Mouse (Mus musculus) layer of hippocampus, adult 2 months (tissue): ENCODE results near the gene Gli1. TPM values are rescaled to one million over a fixed set of nuclear protein-coding genes. Genes with fewer than 3 reads are reported as not detected.
A peak's percentile ranks its signal among the peaks of the same experiment; 100 is the strongest.

Experiments used
- DNase-seq, 2 experiments: peaks; one replicate each; pipeline ENCODE4 v3.0.0; 2022; ENCODE audit warnings: low spot score in 2 of 2
- H3K27ac ChIP-seq: fragments of 200-600 bp; 2 replicates; pipeline ENCODE4 v1.8.1; 2022
- H3K4me3 ChIP-seq: fragments of 200-600 bp; 2 replicates; pipeline ENCODE4 v1.8.1; 2022; ENCODE audit warnings: mild to moderate bottlenecking
- CTCF ChIP-seq: fragments of 200-600 bp; conservative IDR thresholded peaks from 2 replicates; pipeline ENCODE4 v1.8.1; 2022; ENCODE audit warnings: antibody characterized with exemption, mild to moderate bottlenecking, moderate library complexity
- total RNA-seq, 2 experiments: library from RNA; stranded (reverse); gene quantifications; 2 replicates each; pipeline ENCODE4 v1.2.3; 2021

The Gli1 gene
- total RNA-seq, 2 experiments from 2014 or later: 2.5 to 3.1 TPM

DNA sequence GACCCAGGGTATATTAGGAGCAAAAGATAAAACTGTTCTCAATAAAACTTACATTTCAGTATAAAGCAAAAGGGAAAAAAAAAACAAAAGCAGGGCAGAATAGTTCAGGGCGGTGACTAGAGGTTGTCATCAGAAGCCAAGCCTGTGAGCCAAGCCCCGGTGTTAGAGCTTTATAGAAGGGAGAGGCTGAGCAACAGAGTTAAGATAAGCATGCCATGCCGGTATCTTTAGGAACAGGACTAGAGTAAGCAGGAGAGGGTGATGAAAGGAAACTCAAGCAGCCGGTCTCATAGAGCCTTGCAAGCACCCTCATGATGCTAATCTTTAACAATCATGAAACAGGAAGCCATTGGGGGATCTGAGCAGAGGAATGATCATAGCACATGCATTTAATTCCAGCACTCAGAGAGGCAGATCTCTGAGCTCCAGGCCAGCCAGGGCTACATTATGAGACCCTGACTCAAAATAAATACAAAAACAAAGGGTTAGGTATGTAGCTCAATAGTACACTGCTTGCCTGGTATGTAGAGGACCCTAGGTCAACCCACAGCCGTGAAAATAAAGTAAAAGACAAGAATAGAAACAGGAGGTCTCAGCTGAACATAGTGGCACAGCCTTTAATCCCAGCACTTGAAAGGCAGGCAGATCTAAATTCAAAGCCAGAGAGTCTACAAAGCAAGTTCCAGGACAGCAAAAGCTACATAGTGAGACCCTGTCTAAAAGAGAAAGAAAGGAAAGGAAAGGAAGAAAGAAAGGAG is 49.7 kb downstream of the Gli1 start:
- H3K27ac ChIP-seq: peak overlapping the region; percentile 97
- no peak for TF ChIP-seq CTCF
- H3K4me3 ChIP-seq: peak overlapping the region; percentile 87
- DNase-seq: no peak

DNA sequence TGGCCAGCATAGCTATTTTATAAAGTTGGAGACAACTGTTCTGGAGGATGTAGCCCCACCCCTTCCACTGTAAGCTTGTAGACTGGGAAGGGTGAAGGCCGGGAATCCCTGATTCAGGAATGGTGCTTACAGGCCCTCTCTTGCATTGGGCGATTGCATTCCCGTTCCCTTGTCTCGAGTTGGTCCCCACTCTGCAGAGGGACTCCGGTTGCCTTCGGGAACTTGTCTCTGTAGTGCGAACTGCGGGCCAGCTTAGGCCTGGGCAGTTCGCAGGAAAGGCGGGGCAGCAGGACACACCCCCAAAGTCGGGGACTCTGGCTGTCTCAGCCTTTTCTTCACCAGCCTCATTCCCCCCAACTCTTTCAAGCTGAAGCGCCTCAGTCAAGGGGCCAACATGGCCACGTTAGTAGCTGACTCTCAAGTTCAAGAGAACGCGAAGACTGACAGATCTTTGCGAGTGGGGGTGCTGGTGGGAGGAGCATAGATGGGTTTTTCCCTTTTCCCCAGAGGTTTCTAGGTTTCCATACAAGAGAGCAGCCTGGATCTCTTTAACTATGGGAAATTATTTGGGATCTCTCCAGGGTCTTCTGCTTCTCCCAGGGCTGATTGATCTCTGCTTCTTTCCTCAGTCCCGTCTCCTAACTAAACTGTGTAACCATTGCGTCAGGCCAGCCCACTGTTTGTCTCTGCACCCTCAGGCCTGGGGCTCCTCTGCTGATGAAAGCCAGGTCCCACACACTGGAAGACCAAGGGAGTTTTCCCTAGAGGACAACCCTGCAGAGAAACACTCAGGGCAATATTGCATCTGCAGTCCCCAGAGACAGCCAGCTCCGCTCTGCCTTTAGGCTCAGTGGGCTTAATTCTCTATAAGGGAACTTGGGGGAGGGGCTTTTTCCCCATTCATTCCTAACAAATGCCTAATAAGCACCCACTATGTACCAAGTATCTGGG is 50.6 kb downstream of the Gli1 start:
- no peak for TF ChIP-seq CTCF
- no peak for DNase-seq
- H3K4me3 ChIP-seq: peak overlapping the region; percentile 87
- H3K27ac ChIP-seq: peak overlapping the region; percentile 97

DNA sequence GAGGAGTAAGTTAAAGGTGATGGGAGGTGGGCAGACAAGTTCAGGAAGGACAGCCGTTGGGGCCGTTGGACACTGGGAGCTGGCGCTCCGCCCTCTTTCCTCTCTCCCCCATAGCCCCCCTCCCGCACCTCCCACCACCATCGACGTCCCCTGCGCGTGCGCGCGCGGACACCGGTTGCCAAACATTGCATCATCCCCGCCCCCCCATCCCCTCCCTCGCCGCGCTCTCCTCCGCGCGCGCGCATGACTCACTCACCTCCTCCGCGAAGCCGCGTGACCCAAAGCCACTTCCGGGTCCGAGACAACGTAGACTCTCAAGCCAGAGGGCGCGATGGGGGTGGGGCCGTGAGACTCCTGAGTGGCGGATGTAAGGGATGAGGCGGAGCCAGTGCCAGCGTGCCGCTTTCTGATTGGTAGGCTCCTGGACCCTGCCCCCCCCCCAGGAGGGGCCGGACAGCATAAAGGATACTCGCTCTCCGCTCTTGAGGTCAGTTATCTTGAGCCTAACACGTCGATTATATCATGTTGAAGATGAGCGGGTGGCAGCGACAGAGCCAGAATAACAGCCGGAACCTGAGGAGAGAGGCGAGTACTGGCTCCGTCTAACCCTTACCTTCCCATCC is 51.4 kb downstream of the Gli1 start:
- Histone ChIP-seq H3K4me3 (peak overlapping the region; percentile 87), H3K27ac (peak overlapping the region; percentile 97)
- DNase-seq: peak; percentile 98 to 99
- no peak for TF ChIP-seq CTCF

GRCm38 (mm10) chr10:127289573-127290191 is 52.1 kb downstream of the Gli1 start:
- H3K4me3 ChIP-seq: peak overlapping the region; percentile 87
- TF ChIP-seq CTCF: no peak
- no peak for DNase-seq
- H3K27ac ChIP-seq: peak overlapping the region; percentile 97

- Histone ChIP-seq H3K27ac (peak within 1 kb of the TSS; percentile 97), H3K4me3 (peak within 1 kb of the TSS; percentile 87)
- DNase-seq: peak; percentile 73 to 83
- no peak for TF ChIP-seq CTCF
These were observed 52.8 kb downstream of the Gli1 start, which contains the start of gene Mbd6 for GRCm38 (mm10) chr10:127288800-127289572. Gene Mbd6 (minus strand): TSS chr10:127289018.

DNA sequence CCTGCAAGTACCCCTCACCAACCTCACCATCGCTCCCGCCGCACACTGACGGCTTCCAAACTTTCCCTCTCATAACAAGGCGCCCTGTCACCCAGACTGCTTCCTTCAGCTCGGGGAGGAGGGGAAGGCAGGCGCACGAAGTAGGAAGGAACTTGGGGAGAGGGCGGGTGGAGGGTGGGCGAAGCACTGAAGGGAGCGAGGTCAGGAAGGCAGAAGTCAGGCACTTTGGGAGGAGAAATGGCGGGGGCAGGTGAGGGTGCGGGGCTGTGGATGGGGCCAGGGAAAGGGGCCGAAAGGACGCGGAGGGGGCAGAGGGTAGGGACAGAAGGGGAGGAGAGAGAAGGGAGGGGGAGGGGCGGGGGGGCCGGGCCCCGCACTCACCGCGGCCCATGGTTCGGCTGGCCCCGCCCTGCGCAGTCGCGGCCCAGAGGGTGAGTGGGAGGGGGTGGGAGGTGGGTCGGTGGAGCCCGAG is 53.4 kb downstream of the Gli1 start:
- peak in 1 of 2 experiments; percentile 37 for DNase-seq
- Histone ChIP-seq H3K4me3 (peak overlapping the region; percentile 87), H3K27ac (peak overlapping the region; percentile 97)
- TF ChIP-seq CTCF: no peak

GRCm38 (mm10) chr10:127287936-127288293 is 53.9 kb downstream of the Gli1 start:
- peak overlapping the region; percentile 97 for H3K27ac ChIP-seq
- DNase-seq: no peak
- H3K4me3 ChIP-seq: peak overlapping the region; percentile 87
- no peak for TF ChIP-seq CTCF

DNA sequence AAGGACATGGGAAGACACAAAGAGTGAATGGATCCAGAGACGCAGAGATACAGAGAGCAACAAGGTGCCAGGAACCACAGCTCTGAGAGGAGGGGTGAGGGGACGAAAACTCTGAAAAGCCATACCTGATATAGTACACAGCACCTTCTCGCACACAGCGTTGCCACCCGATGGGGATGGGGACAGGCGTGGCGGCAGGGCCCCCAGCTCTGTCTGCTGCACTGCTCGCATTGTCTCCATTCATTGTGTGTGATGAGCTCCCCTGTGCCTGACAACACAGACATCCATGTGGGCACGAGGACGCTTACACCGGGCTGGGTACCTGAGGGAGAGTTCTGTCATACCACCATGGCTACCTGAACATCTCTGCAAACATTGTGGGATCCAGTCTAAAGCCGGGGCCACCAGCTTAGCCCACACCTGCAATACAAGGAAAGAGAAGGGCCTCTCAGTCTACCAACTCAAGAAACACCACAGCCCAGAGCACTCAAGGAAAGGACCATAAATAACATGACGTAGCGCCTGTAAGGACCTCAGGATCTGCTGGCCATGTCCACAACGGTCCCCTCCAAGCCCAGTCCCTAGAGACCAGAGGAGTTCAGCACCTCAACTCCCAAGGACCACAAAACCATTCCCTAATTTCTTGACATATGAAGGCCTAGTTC is 54.4 kb downstream of the Gli1 start:
- peak overlapping the region; percentile 97 for H3K27ac ChIP-seq
- peak overlapping the region; percentile 87 for H3K4me3 ChIP-seq
- no peak for TF ChIP-seq CTCF
- no peak for DNase-seq

DNA sequence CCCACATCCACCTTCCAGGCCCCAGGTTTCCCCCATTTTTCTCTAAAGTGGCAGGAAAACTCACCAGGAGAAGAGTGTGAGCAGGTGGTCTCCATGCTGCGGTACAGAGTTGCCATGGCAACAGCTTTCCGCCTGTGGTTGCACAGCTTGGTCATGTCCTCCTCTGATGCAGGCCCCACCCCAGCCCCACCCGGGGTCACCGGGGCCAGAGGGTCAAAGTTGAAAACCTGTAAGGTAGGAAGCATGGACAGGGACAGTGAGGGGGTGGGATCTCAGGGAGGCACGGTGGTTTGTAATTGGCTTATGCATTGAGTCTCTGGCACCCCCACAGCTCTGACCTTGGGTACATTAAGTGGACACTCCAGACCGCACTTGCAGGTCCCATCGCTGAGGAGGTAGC is 55.0 kb downstream of the Gli1 start:
- H3K4me3 ChIP-seq: peak overlapping the region; percentile 87; the same call in 1 of the 2 replicates
- DNase-seq: no peak
- H3K27ac ChIP-seq: peak overlapping the region; percentile 97; the same call in 1 of the 2 replicates
- no peak for TF ChIP-seq CTCF

GRCm38 (mm10) chr10:127286194-127286593 is 55.6 kb downstream of the Gli1 start:
- DNase-seq: no peak
- no peak for TF ChIP-seq CTCF
- H3K27ac ChIP-seq: peak overlapping the region; percentile 97; the same call in 1 of the 2 replicates
- H3K4me3 ChIP-seq: no peak overlapping the region

DNA sequence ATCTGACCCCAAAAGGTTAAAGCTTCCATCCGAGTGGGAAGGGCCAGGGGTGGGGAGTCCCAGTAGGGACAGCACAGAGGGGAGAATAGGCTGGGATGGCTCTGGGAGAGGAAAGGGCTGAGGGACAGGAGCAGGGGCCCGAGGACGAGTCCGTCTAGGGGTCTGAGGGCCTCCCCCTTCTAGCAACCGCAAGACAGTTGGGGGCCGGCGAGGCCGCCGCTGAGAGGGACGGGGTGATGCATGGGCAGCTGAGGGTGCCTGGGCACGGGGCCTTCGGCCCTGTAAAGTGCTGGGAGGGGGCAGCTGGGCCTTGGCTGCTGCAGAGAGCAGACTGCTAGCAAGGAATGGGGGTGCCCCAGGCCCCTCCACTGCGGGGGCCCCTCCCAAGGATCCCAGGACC is 56.1 kb downstream of the Gli1 start:
- Histone ChIP-seq H3K4me3 (no peak overlapping the region), H3K27ac (no peak overlapping the region)
- no peak for TF ChIP-seq CTCF
- DNase-seq: no peak
